Mouse (Mus musculus) MEL (cell line): Measurements from ENCODE around the gene Ntn3.

Experiments
- CHD1 ChIP-seq: IDR thresholded peaks from 2 replicates; pipeline ENCODE4 v1.6.1; 2012; ENCODE audit warnings: low read depth, mild to moderate bottlenecking, inconsistent platforms, low read length, improper control_type of control experiment
- CTCF ChIP-seq, 3 experiments: IDR thresholded peaks in 2 of 3; conservative IDR thresholded peaks in 1 of 3; 2 replicates each; pipeline ENCODE4 v1.5.1; 2011 to 2012; ENCODE audit warnings: low read length in 3 of 3, low read depth in 2 of 3, mild to moderate bottlenecking in 2 of 3, improper control_type of control experiment in 1 of 3, inconsistent platforms in 1 of 3, mixed read lengths in 1 of 3, moderate library complexity in 1 of 3; ENCODE audit not compliant: control insufficient read depth in 1 of 3, insufficient read depth in 1 of 3, poor library complexity in 1 of 3, severe bottlenecking in 1 of 3
- EP300 ChIP-seq, 2 experiments: IDR thresholded peaks; 2 replicates each; pipeline ENCODE4 v1.6.1; 2011; ENCODE audit warnings: improper control_type of control experiment in 2 of 2, low read length in 2 of 2, low read depth in 1 of 2, mild to moderate bottlenecking in 1 of 2
- GATA1 ChIP-seq: IDR thresholded peaks from 2 replicates; pipeline ENCODE4 v1.6.1; 2011; ENCODE audit warnings: low read depth, low read length, improper control_type of control experiment
- JUND ChIP-seq: IDR thresholded peaks from 2 replicates; pipeline ENCODE4 v1.6.1; 2011; ENCODE audit warnings: low read depth, mild to moderate bottlenecking, improper control_type of control experiment, low read length
- MXI1 ChIP-seq: IDR thresholded peaks from 2 replicates; pipeline ENCODE4 v1.6.1; 2011; ENCODE audit warnings: mild to moderate bottlenecking, low read depth, low read length, improper control_type of control experiment
- MYB ChIP-seq: IDR thresholded peaks from 2 replicates; pipeline ENCODE4 v1.6.1; 2011; ENCODE audit warnings: mild to moderate bottlenecking, low read depth, low read length, improper control_type of control experiment
- MYC ChIP-seq: IDR thresholded peaks from 2 replicates; pipeline ENCODE4 v1.6.1; 2011; ENCODE audit warnings: low read depth, mild to moderate bottlenecking, low read length, improper control_type of control experiment, moderate library complexity
- POLR2A ChIP-seq, 2 experiments: IDR thresholded peaks; 2 replicates each; pipeline ENCODE4 v1.6.1; 2011 to 2012; ENCODE audit warnings: low read length in 2 of 2, mild to moderate bottlenecking in 2 of 2, control low read depth in 1 of 2, improper control_type of control experiment in 1 of 2, low read depth in 1 of 2, moderate library complexity in 1 of 2; ENCODE audit not compliant: control insufficient read depth in 1 of 2, insufficient read depth in 1 of 2, poor library complexity in 1 of 2
- POLR2AphosphoS2 ChIP-seq: IDR thresholded peaks from 2 replicates; pipeline ENCODE4 v1.6.1; 2011; ENCODE audit warnings: low read length, improper control_type of control experiment
- POLR2AphosphoS5 ChIP-seq: IDR thresholded peaks from 2 replicates; pipeline ENCODE4 v1.6.1; 2012; ENCODE audit warnings: low read depth, borderline replicate concordance, mild to moderate bottlenecking, inconsistent platforms, low read length, moderate library complexity, mixed read lengths

DNA sequence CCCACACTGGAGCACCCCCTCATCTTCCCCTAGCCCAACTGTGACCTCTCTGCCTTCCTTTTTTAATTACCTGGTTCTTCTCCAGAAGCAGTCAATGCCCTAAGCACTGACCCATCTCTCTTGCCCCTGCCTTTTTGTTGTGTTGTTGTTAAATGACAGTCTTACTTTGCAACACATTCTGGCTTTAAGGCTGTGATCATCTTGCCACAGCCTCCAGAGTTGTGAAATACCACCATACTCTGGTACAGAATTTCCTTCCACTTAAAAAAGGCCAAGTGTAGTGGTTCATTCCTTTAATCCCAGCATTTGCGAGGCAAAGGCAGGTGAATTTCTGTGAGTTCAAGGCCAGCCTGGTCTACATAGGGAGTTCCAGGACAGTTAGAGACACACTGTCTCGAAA lies 18.4 kb downstream of the Ntn3 start:
- no peak for TF ChIP-seq MYB
- TF ChIP-seq EP300 (IDR thresholded peaks at IDR 0.05; ENCODE audit: low read depth in 1 of 2, low read length in 2 of 2), result no peak
- no peak for TF ChIP-seq POLR2A (IDR thresholded peaks at IDR 0.05; ENCODE audit: control insufficient read depth in 1 of 2, insufficient read depth in 1 of 2, low read depth in 1 of 2, low read length in 2 of 2, poor library complexity in 1 of 2)
- no peak for TF ChIP-seq CHD1
- no peak for TF ChIP-seq CTCF (IDR thresholded peaks at IDR 0.05 in 2 of 3, conservative IDR thresholded peaks at IDR 0.05 in 1 of 3; ENCODE audit: control insufficient read depth in 1 of 3, insufficient read depth in 1 of 3, low read depth in 2 of 3, low read length in 3 of 3, poor library complexity in 1 of 3, severe bottlenecking in 1 of 3)
- TF ChIP-seq POLR2AphosphoS5, result no peak
- no peak for TF ChIP-seq POLR2AphosphoS2
- TF ChIP-seq MYC, result no peak
- TF ChIP-seq MXI1, result no peak
- TF ChIP-seq JUND, result no peak
- TF ChIP-seq GATA1, result no peak
